Comparison of ENCODE assay signal across 15 mouse cellular contexts in the genomic region with DNA sequence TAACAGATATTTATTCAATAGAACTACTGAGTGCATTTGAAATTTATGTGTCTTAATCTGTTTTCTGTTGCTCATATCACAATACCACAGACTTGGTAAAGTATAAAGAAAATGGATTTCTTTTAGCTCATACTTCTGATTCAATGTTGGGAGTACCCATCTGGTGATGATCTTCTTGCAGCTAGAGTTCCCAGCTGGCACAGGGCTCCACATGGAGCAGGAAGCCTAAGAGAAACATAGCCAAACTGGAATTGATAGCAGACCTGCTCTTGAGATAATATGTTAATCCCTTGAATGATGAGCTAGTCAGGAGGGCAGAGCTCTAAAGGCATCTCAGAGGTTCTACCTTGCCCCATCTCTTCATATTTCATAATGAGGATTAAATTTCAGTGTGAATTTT.
DNase-seq lines count a peak whose midpoint lies in the region; TF ChIP-seq lines count a peak whose summit lies in the region.
"Had no signal": no experiment of that assay in that cellular context is flagged by ENCODE, and none has a peak within 500 bp of the region (broad histone marks: within the 10 kb centered on the region; RNA-seq: fewer than 3 reads in every experiment).

No protein-coding gene starts in this region.

- peak; percentile 17 to 25 for DNase-seq in cerebellum, postnatal 14 days
- no peak for DNase-seq in cerebellum, postnatal 4 days (ENCODE audit: low spot score in 2 of 2)
- peak; percentile 25 to 69 for DNase-seq in layer of hippocampus, adult 18-20 months (ENCODE audit: low spot score in 2 of 2)
- DNase-seq in layer of hippocampus, adult 9-10 months (ENCODE audit: low spot score): no peak
- peak; percentile 18 for DNase-seq in brain, embryonic 14.5 days (ENCODE audit: low read depth)
- DNase-seq in B cell, adult 2 months: no peak
- DNase-seq: adrenal gland, postnatal 14 days; cerebellum, adult 18-20 months; cerebellum, adult 9-10 months; forebrain, postnatal 0 days; gastrocnemius, postnatal 10 days; gastrocnemius, postnatal 36 days; heart, adult 2 months; heart, postnatal 14 days; heart, postnatal 4 days had no signal

- TF ChIP-seq CTCF in brain, embryonic 14.5 days (IDR thresholded peaks at IDR 0.05; ENCODE audit: borderline replicate concordance, extremely low read depth, insufficient read depth, insufficient read length): no peak

- TF ChIP-seq POLR2A in brain, embryonic 14.5 days (IDR thresholded peaks at IDR 0.05; ENCODE audit: borderline replicate concordance, extremely low read depth, insufficient read depth, insufficient read length, poor library complexity, severe bottlenecking): no peak

Comparison
In these comparisons a context has a peak if more than half of its experiments do, and no peak if none do; other contexts are left out.
1. DNase-seq: peak in cerebellum, postnatal 14 days (2 of 2), layer of hippocampus, adult 18-20 months (2 of 2) and brain, embryonic 14.5 days (single experiment); none in cerebellum, postnatal 4 days (0 of 2), layer of hippocampus, adult 9-10 months (single experiment) and B cell, adult 2 months (0 of 2).